Comparison of ENCODE assay signal across 1 mouse cellular context in genomic region chr11:51407351-51407750, GRCm38 (mm10).
TF ChIP-seq lines count a peak whose summit lies in the region.

No protein-coding gene starts in this region.

TF ChIP-seq in CH12.LX, 34 proteins besides CTCF, POLR2A, EP300 and RAD21 (continued from another document):
- no peak for TF ChIP-seq UBTF (IDR thresholded peaks at IDR 0.05; ENCODE audit: low read depth, low read length)
- no peak for TF ChIP-seq TBP (conservative IDR thresholded peaks at IDR 0.05; ENCODE audit: low read depth, low read length)
- no peak for TF ChIP-seq PAX5 (IDR thresholded peaks at IDR 0.05; ENCODE audit: low read length)
